Mouse (Mus musculus) lung, postnatal 0 days (tissue): ENCODE measurements around the gene Akap1.

Experiments used
- CTCF ChIP-seq: IDR thresholded peaks from 2 replicates; pipeline ENCODE4 v1.5.1; 2016; ENCODE audit warnings: antibody characterized with exemption, mild to moderate bottlenecking
- EP300 ChIP-seq: IDR thresholded peaks from 2 replicates; pipeline ENCODE4 v1.6.1; 2016; ENCODE audit warnings: antibody characterized with exemption, mild to moderate bottlenecking, control low read depth

DNA sequence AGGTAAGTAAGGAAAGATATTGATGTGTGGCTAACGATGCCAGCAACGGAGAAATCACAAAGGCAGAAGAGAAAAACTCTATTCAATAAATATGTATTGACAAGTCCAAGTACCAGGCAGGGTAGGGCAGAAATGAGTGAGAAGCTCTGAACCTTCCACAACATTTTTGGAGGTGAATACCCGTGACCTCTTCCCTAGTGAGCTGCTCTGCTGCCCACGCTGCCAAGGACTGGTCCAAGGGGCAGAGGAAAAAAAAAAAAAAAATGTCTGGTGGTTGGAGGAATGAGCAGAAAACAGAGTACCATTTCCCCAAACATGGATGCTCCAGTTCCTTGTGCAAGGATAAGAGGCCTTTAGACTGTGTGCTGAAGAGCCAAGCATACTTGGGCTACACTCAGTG lies 11.6 kb downstream of the Akap1 start:
- TF ChIP-seq CTCF (no peak), EP300 (no peak)
